Mouse (Mus musculus) C2C12 (cell line): ENCODE results near the gene Hmmr. TPM values are rescaled to one million over a fixed set of nuclear protein-coding genes. Genes with fewer than 3 reads are reported as not detected.
A peak's percentile ranks its signal among the peaks of the same experiment; 100 is the strongest.

Experiments used
- H3K27me3 ChIP-seq: one replicate; pipeline ENCODE4 v1.6.1; 2011; ENCODE audit not compliant: control insufficient read depth, insufficient read depth, insufficient read length
- H3K36me3 ChIP-seq: one replicate; pipeline ENCODE4 v1.6.1; 2011; ENCODE audit not compliant: control insufficient read depth, insufficient read depth
- H3K4me3 ChIP-seq: one replicate; pipeline ENCODE4 v1.5.1; 2011; ENCODE audit warnings: mild to moderate bottlenecking, control low read depth; ENCODE audit not compliant: poor library complexity, insufficient read depth, severe bottlenecking
- H3K79me2 ChIP-seq: one replicate; pipeline ENCODE4 v1.6.1; 2011; ENCODE audit not compliant: control insufficient read depth, insufficient read depth
- H3K79me3 ChIP-seq: one replicate; pipeline ENCODE4 v1.6.1; 2011; ENCODE audit warnings: low read depth, control low read depth
- H3ac ChIP-seq: one replicate; pipeline ENCODE3; 2011; ENCODE audit warnings: low read depth; ENCODE audit not compliant: control insufficient read depth, insufficient read length
- CEBPB ChIP-seq: IDR thresholded peaks from one replicate; pipeline ENCODE4 v1.6.1; 2011; ENCODE audit warnings: low read depth, mild to moderate bottlenecking, control low read depth, moderate library complexity
- CTCF ChIP-seq: IDR thresholded peaks from one replicate; pipeline ENCODE4 v1.5.1; 2011; ENCODE audit not compliant: control insufficient read depth, insufficient read depth, insufficient read length
- FOSL1 ChIP-seq: IDR thresholded peaks from one replicate; pipeline ENCODE4 v1.8.0; 2011; ENCODE audit warnings: mild to moderate bottlenecking, low read length; ENCODE audit not compliant: poor library complexity, insufficient read depth, severe bottlenecking
- MAX ChIP-seq: IDR thresholded peaks from one replicate; pipeline ENCODE4 v1.6.1; 2011; ENCODE audit warnings: mild to moderate bottlenecking, control low read depth
- MYOD1 ChIP-seq: IDR thresholded peaks from one replicate; pipeline ENCODE4 v1.6.1; 2011; ENCODE audit warnings: low read depth; ENCODE audit not compliant: control insufficient read depth, insufficient read length
- MYOG ChIP-seq: IDR thresholded peaks from one replicate; pipeline ENCODE4 v1.6.1; 2011; ENCODE audit not compliant: control insufficient read depth, insufficient read length; ENCODE audit errors: extremely low read depth
- USF1 ChIP-seq: IDR thresholded peaks from one replicate; pipeline ENCODE4 v1.6.1; 2011; ENCODE audit warnings: low read depth, mild to moderate bottlenecking, control low read depth, moderate library complexity
- polyA plus RNA-seq: library from polyadenylated mRNA; unstranded; fragments of >200 nt; fragmentation: generic; extraction: Trizol; gene quantifications from one replicate; pipeline ENCODE4 v1.2.1, GENCODE M21; 2012; ENCODE audit warnings: missing spikeins

Hmmr gene
- polyA plus RNA-seq, 1 experiment = 14.4 TPM

- no peak overlapping the region for H3K4me3 ChIP-seq
- no peaks in the 10 kb centered on the region for H3K27me3 ChIP-seq
- TF ChIP-seq FOSL1 = no peak
- no peak for TF ChIP-seq MYOG
- TF ChIP-seq MAX = no peak
- TF ChIP-seq MYOD1 = no peak
- no peak for TF ChIP-seq CTCF
- no peak for TF ChIP-seq USF1
- TF ChIP-seq CEBPB = no peak
- H3K79me2 ChIP-seq = peaks cover 20% of the 10 kb centered on the region
- peaks cover 71% of the 10 kb centered on the region for H3K36me3 ChIP-seq
- peaks cover 8% of the 10 kb centered on the region for H3K79me3 ChIP-seq
- no peak overlapping the region for H3ac ChIP-seq
Observed at GRCm38 (mm10) chr11:40747716-40748115, 14.5 kb upstream of the Hmmr start.

GRCm38 (mm10) chr11:40746361-40746760 is 13.1 kb upstream of the Hmmr start:
- Histone ChIP-seq H3K4me3 (no peak overlapping the region), H3ac (no peak overlapping the region), H3K36me3 (peaks cover 65% of the 10 kb centered on the region), H3K79me2 (peaks cover 7% of the 10 kb centered on the region), H3K79me3 (no peaks in the 10 kb centered on the region), H3K27me3 (no peaks in the 10 kb centered on the region)
- TF ChIP-seq MAX (no peak), CTCF (no peak), USF1 (no peak), MYOD1 (no peak), FOSL1 (no peak), MYOG (no peak), CEBPB (no peak)

- H3K79me2 ChIP-seq = peaks cover under 1% of the 10 kb centered on the region
- no peak for TF ChIP-seq CEBPB
- TF ChIP-seq USF1 = no peak
- no peak for TF ChIP-seq CTCF
- no peak for TF ChIP-seq MAX
- TF ChIP-seq FOSL1 = no peak
- TF ChIP-seq MYOD1 = no peak
- TF ChIP-seq MYOG = no peak
- peaks cover 65% of the 10 kb centered on the region for H3K36me3 ChIP-seq
- no peak overlapping the region for H3K4me3 ChIP-seq
- H3K79me3 ChIP-seq = no peaks in the 10 kb centered on the region
- H3ac ChIP-seq = no peak overlapping the region
- H3K27me3 ChIP-seq = no peaks in the 10 kb centered on the region
Observed at GRCm38 (mm10) chr11:40744348-40744747, 11.1 kb upstream of the Hmmr start.

GRCm38 (mm10) chr11:40741605-40742262 is 8.5 kb upstream of the Hmmr start:
- H3K79me2 ChIP-seq = peaks cover 19% of the 10 kb centered on the region
- TF ChIP-seq MAX (no peak), CEBPB (no peak), CTCF (no peak), MYOG (no peak), FOSL1 (no peak), MYOD1 (no peak)
- peaks cover 71% of the 10 kb centered on the region for H3K36me3 ChIP-seq
- no peak overlapping the region for H3K4me3 ChIP-seq
- H3ac ChIP-seq = no peak overlapping the region
- peaks cover 9% of the 10 kb centered on the region for H3K79me3 ChIP-seq
- H3K27me3 ChIP-seq = no peaks in the 10 kb centered on the region

- Histone ChIP-seq H3ac (no peak overlapping the region), H3K79me3 (peaks cover 44% of the 10 kb centered on the region), H3K36me3 (peaks cover 65% of the 10 kb centered on the region), H3K27me3 (no peaks in the 10 kb centered on the region), H3K4me3 (no peak overlapping the region), H3K79me2 (peaks cover 60% of the 10 kb centered on the region)
- TF ChIP-seq FOSL1 (no peak), MYOG (no peak), MYOD1 (no peak), MAX (no peak), USF1 (no peak), CEBPB (no peak), CTCF (no peak)
Observed at GRCm38 (mm10) chr11:40737369-40737768, 4.1 kb upstream of the Hmmr start.

GRCm38 (mm10) chr11:40734251-40734752 is 1.1 kb upstream of the Hmmr start:
- H3K36me3 ChIP-seq = peaks cover 48% of the 10 kb centered on the region
- TF ChIP-seq USF1 = no peak
- TF ChIP-seq MYOG = no peak
- no peak for TF ChIP-seq CTCF
- no peak for TF ChIP-seq CEBPB
- TF ChIP-seq MAX = no peak
- TF ChIP-seq MYOD1 = no peak
- TF ChIP-seq FOSL1 = no peak

More at GRCm38 (mm10) chr11:40734251-40734752, 1.1 kb upstream of the Hmmr start:
- Histone ChIP-seq H3K27me3 (no peaks in the 10 kb centered on the region), H3K79me3 (peaks cover 69% of the 10 kb centered on the region), H3ac (peak overlapping the region; percentile 68), H3K79me2 (peaks cover 90% of the 10 kb centered on the region), H3K4me3 (peak overlapping the region; percentile 96)
